Mouse (Mus musculus): ENCODE measurements around the gene Ncoa6.

GRCm38 (mm10) chr2:155369333-155369883 is 104.3 kb downstream of the Ncoa6 start:
- TF ChIP-seq CTCF (conservative IDR thresholded peaks at IDR 0.05; ENCODE audit: low read length) = no peak
- no peak for TF ChIP-seq NANOG (IDR thresholded peaks at IDR 0.05; ENCODE audit: borderline replicate concordance, low read length)
- TF ChIP-seq POU5F1 (IDR thresholded peaks at IDR 0.05; ENCODE audit: borderline replicate concordance, low read length) = no peak

Data from E14TG2a.4 (cell line).